Mouse (Mus musculus) hindbrain, embryonic 16.5 days (tissue): ENCODE results near the gene Eif4g3. TPM values are rescaled to one million over a fixed set of nuclear protein-coding genes. Genes with fewer than 3 reads are reported as not detected.

Experiments used
- ATAC-seq: fragments of 200-750 bp; cut with Nextera tagmentation; 2 replicates; pipeline ENCODE4 v1.8.0; 2017; ENCODE audit warnings: moderate TSS enrichment, moderate library complexity
- H3K27ac ChIP-seq: fragments of 300-500 bp; sonication (generic); 2 replicates; pipeline ENCODE4 v1.5.1; 2014; ENCODE audit warnings: low read depth, mild to moderate bottlenecking, control low read depth, low read length, moderate library complexity
- H3K27me3 ChIP-seq: fragments of 300-500 bp; sonication (generic); replicated peaks from 2 replicates; pipeline ENCODE4 v1.6.1; 2014; ENCODE audit warnings: low read length; ENCODE audit not compliant: control insufficient read depth, insufficient read depth
- H3K36me3 ChIP-seq: fragments of 300-500 bp; sonication (generic); 2 replicates; pipeline ENCODE4 v1.6.1; 2014; ENCODE audit warnings: mild to moderate bottlenecking, low read length, moderate library complexity, mixed read lengths; ENCODE audit not compliant: control insufficient read depth, insufficient read depth
- H3K4me1 ChIP-seq: fragments of 300-500 bp; sonication (generic); 2 replicates; pipeline ENCODE4 v1.6.1; 2014; ENCODE audit warnings: low read depth, low read length; ENCODE audit not compliant: control insufficient read depth, insufficient read depth
- H3K4me2 ChIP-seq: fragments of 300-500 bp; sonication (generic); 2 replicates; pipeline ENCODE4 v1.6.1; 2014; ENCODE audit warnings: mild to moderate bottlenecking, low read length, control low read depth, moderate library complexity
- H3K4me3 ChIP-seq: fragments of 300-500 bp; sonication (generic); 2 replicates; pipeline ENCODE4 v1.5.1; 2014; ENCODE audit warnings: mild to moderate bottlenecking, low read length, control low read depth, moderate library complexity
- H3K9ac ChIP-seq: fragments of 300-500 bp; sonication (generic); 2 replicates; pipeline ENCODE4 v1.6.1; 2014; ENCODE audit warnings: low read depth, mild to moderate bottlenecking, control low read depth, low read length, moderate library complexity
- H3K9me3 ChIP-seq: fragments of 300-500 bp; sonication (generic); 2 replicates; pipeline ENCODE4 v1.6.1; 2014; ENCODE audit warnings: mild to moderate bottlenecking, low read length, moderate library complexity; ENCODE audit not compliant: control insufficient read depth
- WGBS: fragments of 180-500 bp; shearing (Covaris S2); extraction: QIAGEN DNeasy Blood & Tissue Kit; methylation state at CpG from one replicate; pipeline ENCODE4 v1.1.7; 2014; 5-methylcytosine and 5-hydroxymethylcytosine counted together
- polyA plus RNA-seq: library from polyadenylated mRNA; unstranded; fragments of >200 nt; fragmentation: Nextera tagmentation; extraction: Ambion mirVana; gene quantifications from 2 replicates; pipeline ENCODE4 v1.2.1, GENCODE M21; 2015

Gene Eif4g3
- polyA plus RNA-seq, 1 experiment from 2014 or later = 43.2 TPM

GRCm38 (mm10) chr4:138089512-138089911 is 96.7 kb downstream of the Eif4g3 start:
- 85% methylated on average over 2 of the region's 2 CpGs for WGBS
- peaks cover 4% of the 10 kb centered on the region for H3K4me1 ChIP-seq
- no peak overlapping the region for H3K27ac ChIP-seq
- H3K9ac ChIP-seq = no peak overlapping the region
- no peaks in the 10 kb centered on the region for H3K9me3 ChIP-seq
- no peak for ATAC-seq
- H3K4me3 ChIP-seq = no peak overlapping the region
- no peaks in the 10 kb centered on the region for H3K27me3 ChIP-seq
- H3K36me3 ChIP-seq = no peaks in the 10 kb centered on the region
- H3K4me2 ChIP-seq = no peak overlapping the region

GRCm38 (mm10) chr4:138091562-138092194 is 98.9 kb downstream of the Eif4g3 start:
- H3K4me1 ChIP-seq = no peaks in the 10 kb centered on the region
- WGBS = 91% methylated on average over 7 of the region's 7 CpGs
- H3K27ac ChIP-seq = no peak overlapping the region
- H3K4me2 ChIP-seq = no peak overlapping the region
- no peak for ATAC-seq
- no peaks in the 10 kb centered on the region for H3K9me3 ChIP-seq
- H3K36me3 ChIP-seq = no peaks in the 10 kb centered on the region
- no peak overlapping the region for H3K9ac ChIP-seq
- no peaks in the 10 kb centered on the region for H3K27me3 ChIP-seq
- no peak overlapping the region for H3K4me3 ChIP-seq

GRCm38 (mm10) chr4:138100456-138100855 is 107.6 kb downstream of the Eif4g3 start:
- WGBS = 77% methylated on average over 7 of the region's 7 CpGs

GRCm38 (mm10) chr4:138101795-138102194 is 109.0 kb downstream of the Eif4g3 start:
- 88% methylated on average over 10 of the region's 10 CpGs for WGBS
- H3K27me3 ChIP-seq = no peaks in the 10 kb centered on the region
- no peak overlapping the region for H3K4me2 ChIP-seq
- peaks cover 16% of the 10 kb centered on the region for H3K36me3 ChIP-seq
- no peak for ATAC-seq
- H3K4me1 ChIP-seq = no peaks in the 10 kb centered on the region
- no peaks in the 10 kb centered on the region for H3K9me3 ChIP-seq
- H3K9ac ChIP-seq = no peak overlapping the region
- H3K27ac ChIP-seq = no peak overlapping the region
- H3K4me3 ChIP-seq = no peak overlapping the region

More at GRCm38 (mm10) chr4:138100456-138100855, 107.6 kb downstream of the Eif4g3 start:
- ATAC-seq = no peak
- Histone ChIP-seq H3K4me2 (no peak overlapping the region), H3K4me1 (no peaks in the 10 kb centered on the region), H3K27ac (no peak overlapping the region), H3K36me3 (peaks cover 9% of the 10 kb centered on the region), H3K9me3 (no peaks in the 10 kb centered on the region), H3K9ac (no peak overlapping the region), H3K4me3 (no peak overlapping the region), H3K27me3 (no peaks in the 10 kb centered on the region)

- H3K27ac ChIP-seq = no peak overlapping the region
- H3K4me3 ChIP-seq = no peak overlapping the region
- WGBS = 83% methylated on average over 3 of the region's 3 CpGs
- no peaks in the 10 kb centered on the region for H3K27me3 ChIP-seq
- peaks cover 18% of the 10 kb centered on the region for H3K36me3 ChIP-seq
- H3K9ac ChIP-seq = no peak overlapping the region
- H3K9me3 ChIP-seq = no peaks in the 10 kb centered on the region
- H3K4me1 ChIP-seq = no peaks in the 10 kb centered on the region
- no peak for ATAC-seq
- H3K4me2 ChIP-seq = no peak overlapping the region
These were observed 109.6 kb downstream of the Eif4g3 start for GRCm38 (mm10) chr4:138102413-138102812.

GRCm38 (mm10) chr4:138104967-138105366 is 112.1 kb downstream of the Eif4g3 start:
- peaks cover 26% of the 10 kb centered on the region for H3K36me3 ChIP-seq
- no peaks in the 10 kb centered on the region for H3K9me3 ChIP-seq
- H3K4me2 ChIP-seq = no peak overlapping the region
- H3K27me3 ChIP-seq = no peaks in the 10 kb centered on the region
- H3K27ac ChIP-seq = no peak overlapping the region
- H3K4me1 ChIP-seq = no peaks in the 10 kb centered on the region
- H3K9ac ChIP-seq = no peak overlapping the region
- WGBS = 95% methylated on average over 3 of the region's 3 CpGs
- H3K4me3 ChIP-seq = no peak overlapping the region
- no peak for ATAC-seq

- Histone ChIP-seq H3K4me1 (no peaks in the 10 kb centered on the region), H3K27me3 (no peaks in the 10 kb centered on the region), H3K9ac (no peak overlapping the region), H3K27ac (no peak overlapping the region), H3K4me2 (no peak overlapping the region), H3K4me3 (no peak overlapping the region), H3K36me3 (peaks cover 26% of the 10 kb centered on the region), H3K9me3 (no peaks in the 10 kb centered on the region)
- ATAC-seq = peak; percentile 81
- 82% methylated on average over 7 of the region's 7 CpGs for WGBS
These were observed 114.9 kb downstream of the Eif4g3 start for GRCm38 (mm10) chr4:138107441-138108409.

- ATAC-seq = no peak
- Histone ChIP-seq H3K27me3 (no peaks in the 10 kb centered on the region), H3K9ac (no peak overlapping the region), H3K4me1 (no peaks in the 10 kb centered on the region), H3K9me3 (no peaks in the 10 kb centered on the region), H3K27ac (no peak overlapping the region), H3K36me3 (peaks cover 23% of the 10 kb centered on the region), H3K4me3 (no peak overlapping the region), H3K4me2 (no peak overlapping the region)
- 64% methylated on average over 2 of the region's 2 CpGs for WGBS
These were observed 115.7 kb downstream of the Eif4g3 start for GRCm38 (mm10) chr4:138108541-138108940.

- Histone ChIP-seq H3K4me2 (no peak overlapping the region), H3K4me3 (no peak overlapping the region), H3K36me3 (peaks cover 19% of the 10 kb centered on the region), H3K9me3 (no peaks in the 10 kb centered on the region), H3K9ac (no peak overlapping the region), H3K27ac (no peak overlapping the region), H3K27me3 (no peaks in the 10 kb centered on the region), H3K4me1 (no peaks in the 10 kb centered on the region)
- no peak for ATAC-seq
- WGBS = 28% methylated on average over 3 of the region's 3 CpGs
These were observed 116.5 kb downstream of the Eif4g3 start for GRCm38 (mm10) chr4:138109332-138109731.
